Mouse (Mus musculus): ENCODE measurements around the gene Atp8a1.

DNA sequence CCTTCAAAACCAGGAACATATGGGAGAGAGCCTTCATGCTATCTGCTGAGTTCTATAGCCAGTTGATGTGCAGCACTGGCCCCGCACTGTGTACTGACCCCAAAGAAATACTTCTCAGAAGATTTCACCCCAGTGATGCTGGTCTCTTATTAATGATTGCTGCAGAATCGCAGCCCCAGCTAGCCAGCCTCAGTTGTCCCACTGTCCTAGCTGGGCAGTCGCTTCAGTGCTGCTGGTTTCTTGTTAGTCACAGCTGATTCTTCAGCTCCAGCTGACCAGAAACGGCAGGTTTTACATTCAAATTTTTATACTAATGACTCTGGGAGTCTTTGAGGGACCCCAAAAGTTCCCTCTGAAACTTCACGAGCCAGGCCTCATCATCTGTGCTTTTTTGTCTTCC, 197.2 kb downstream of the Atp8a1 start:
- TF ChIP-seq CTCF (IDR thresholded peaks at IDR 0.05; ENCODE audit: low read depth) = no peak
- TF ChIP-seq EP300 (optimal IDR thresholded peaks at IDR 0.05) = no peak
